Mouse (Mus musculus): ENCODE data around the gene Nlrp4b. TPM values are rescaled to one million over a fixed set of nuclear protein-coding genes. Genes with fewer than 3 reads are reported as not detected.
"Not testable (repeated sequence)": the region's sequence is repeated elsewhere in the genome, so short reads cannot be mapped to it uniquely, and the experiment has no call there.

Gene Nlrp4b
- not detected in 2 replicates for polyA plus RNA-seq (2016; fragmentation: Nextera tagmentation; extraction: Ambion mirVana)

DNA sequence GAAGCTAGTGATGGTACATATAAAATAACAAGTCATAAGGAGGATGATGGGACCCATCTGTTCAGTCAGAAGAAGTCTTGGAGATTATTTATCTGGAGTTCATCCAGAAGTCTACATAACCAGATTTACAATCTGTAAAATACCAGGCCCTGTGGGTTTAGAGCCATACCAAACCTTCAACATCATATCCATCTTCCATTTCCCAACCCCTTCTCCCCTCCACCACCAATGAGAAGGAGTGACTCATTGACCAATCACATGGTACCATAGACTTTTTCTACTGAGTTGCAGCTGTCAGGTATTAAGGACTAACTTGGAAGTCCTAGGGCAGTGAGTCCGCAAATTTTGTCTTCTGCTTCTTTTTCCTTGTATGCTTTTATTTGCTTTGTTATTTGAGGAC lies at the start of gene Nlrp4b:
Gene Nlrp4b (plus strand): TSS at position 301 of the 400 bp plus-strand sequence.
- DNase-seq (ENCODE audit: low spot score) = no peak
- WGBS = 98% methylated on average over 1 of the region's 1 CpGs
- Histone ChIP-seq H3K36me3 (no peaks in the 10 kb centered on the region), H3K4me3 (no peak within 1 kb of the TSS), H3K4me1 (no peaks in the 10 kb centered on the region), H3K27ac (no peak within 1 kb of the TSS), H3K27me3 (ENCODE audit: insufficient read depth, poor library complexity, severe bottlenecking) (no peaks in the 10 kb centered on the region), H3K9me3 (peaks cover 12% of the 10 kb centered on the region; the same call in 1 of the 2 replicates)

- H3K4me3 ChIP-seq = no peak within 1 kb of the TSS
- H3K27me3 ChIP-seq (ENCODE audit: insufficient read depth, poor library complexity, severe bottlenecking) = no peaks in the 10 kb centered on the region
- no peaks in the 10 kb centered on the region for H3K36me3 ChIP-seq
- peaks cover 13% of the 10 kb centered on the region for H3K9me3 ChIP-seq
- DNase-seq (ENCODE audit: low spot score) = no peak
- H3K27ac ChIP-seq = no peak within 1 kb of the TSS
- H3K4me1 ChIP-seq = no peaks in the 10 kb centered on the region
Observed at GRCm38 (mm10) chr7:10754264-10754663, 66.7 kb downstream of the Nlrp4b start, which contains the start of gene Vmn1r71. TSS of gene Vmn1r71 (minus strand) at chr7:10754364.

DNA sequence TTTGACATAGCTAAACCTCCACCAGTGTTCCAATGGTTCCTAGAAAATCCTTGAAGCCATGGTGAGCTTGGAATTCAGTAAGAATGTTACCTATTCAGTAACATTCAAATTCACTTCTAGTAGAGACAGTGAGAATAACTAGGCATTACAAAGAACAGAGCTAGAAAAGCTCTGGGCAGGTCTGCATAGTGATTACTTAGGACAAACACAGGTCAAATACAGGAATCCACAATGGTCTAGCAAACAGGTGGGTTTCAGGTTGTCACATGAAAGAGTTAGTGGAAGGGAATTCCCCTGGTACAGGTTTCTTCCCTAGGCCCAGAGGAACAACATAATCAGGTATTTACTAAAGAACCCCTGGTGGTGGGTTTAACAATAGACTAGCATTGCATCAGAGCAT lies 70.0 kb downstream of the Nlrp4b start:
- not testable (repeated sequence) for H3K27ac ChIP-seq, H3K4me3 ChIP-seq, H3K4me1 ChIP-seq

More for the DNA sequence above, 70.0 kb downstream of the Nlrp4b start:
- H3K27me3 ChIP-seq (ENCODE audit: insufficient read depth, poor library complexity, severe bottlenecking); DNase-seq (ENCODE audit: low spot score); H3K36me3 ChIP-seq: not testable (repeated sequence)
- H3K9me3 ChIP-seq = peaks cover 14% of the 10 kb centered on the region

Other genes starting within 250 kb of the Nlrp4b start
- not detected in 2 replicates for gene Vmn1r67, start 244.5 kb upstream of the Nlrp4b start, polyA plus RNA-seq (2016; fragmentation: Nextera tagmentation; extraction: Ambion mirVana)
- 9.3 and 12.9 TPM in 2 replicates for gene Zik1, start 192.4 kb upstream of the Nlrp4b start, polyA plus RNA-seq (2016; fragmentation: Nextera tagmentation; extraction: Ambion mirVana)
- not detected in 2 replicates for gene Vmn1r68, start 129.3 kb upstream of the Nlrp4b start, polyA plus RNA-seq (2016; fragmentation: Nextera tagmentation; extraction: Ambion mirVana)
- not detected in 2 replicates for gene Vmn1r69, start 74.1 kb upstream of the Nlrp4b start, polyA plus RNA-seq (2016; fragmentation: Nextera tagmentation; extraction: Ambion mirVana)
- not detected in 2 replicates for gene Vmn1r70, start 56.3 kb upstream of the Nlrp4b start, polyA plus RNA-seq (2016; fragmentation: Nextera tagmentation; extraction: Ambion mirVana)
- not detected in 2 replicates for gene Vmn1r71, start 66.6 kb downstream of the Nlrp4b start, polyA plus RNA-seq (2016; fragmentation: Nextera tagmentation; extraction: Ambion mirVana)
- gene Zscan4b, start 217.3 kb downstream of the Nlrp4b start, polyA plus RNA-seq (2016; fragmentation: Nextera tagmentation; extraction: Ambion mirVana) = not detected in 2 replicates

Data from heart, embryonic 10.5 days (tissue).